Mouse (Mus musculus): ENCODE data around the gene Ndel1. TPM values are rescaled to one million over a fixed set of nuclear protein-coding genes. Genes with fewer than 3 reads are reported as not detected.
"Not testable (repeated sequence)": the region's sequence is repeated elsewhere in the genome, so short reads cannot be mapped to it uniquely, and the experiment has no call there.

Ndel1 gene
- polyA plus RNA-seq, 1 experiment from 2014 or later: 132 TPM

DNA sequence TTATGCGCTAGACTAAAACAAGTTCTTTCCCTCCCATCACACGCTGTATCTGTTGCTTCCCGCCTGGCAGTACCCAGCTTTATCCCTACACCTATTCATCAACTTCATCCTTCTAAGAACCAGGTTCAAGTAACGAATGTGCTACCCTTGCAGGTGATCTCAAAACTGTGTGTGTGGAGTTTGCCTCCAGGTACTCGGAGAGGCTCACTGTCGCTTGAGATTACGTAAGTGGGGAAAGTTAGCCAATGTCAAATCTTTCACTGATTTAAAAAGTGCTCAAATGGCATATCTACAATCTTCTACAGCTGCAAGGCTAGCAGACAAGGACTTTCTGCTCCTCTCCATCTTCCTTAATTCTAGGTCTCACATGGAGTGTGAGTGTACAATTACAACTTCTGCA lies 20.8 kb downstream of the Ndel1 start:
- H3K4me3 ChIP-seq (ENCODE audit: inconsistent target): no peak overlapping the region
- WGBS (ENCODE audit: missing documents): 82% methylated on average over 7 of the region's 7 CpGs
- no peak overlapping the region for H3K27ac ChIP-seq

DNA sequence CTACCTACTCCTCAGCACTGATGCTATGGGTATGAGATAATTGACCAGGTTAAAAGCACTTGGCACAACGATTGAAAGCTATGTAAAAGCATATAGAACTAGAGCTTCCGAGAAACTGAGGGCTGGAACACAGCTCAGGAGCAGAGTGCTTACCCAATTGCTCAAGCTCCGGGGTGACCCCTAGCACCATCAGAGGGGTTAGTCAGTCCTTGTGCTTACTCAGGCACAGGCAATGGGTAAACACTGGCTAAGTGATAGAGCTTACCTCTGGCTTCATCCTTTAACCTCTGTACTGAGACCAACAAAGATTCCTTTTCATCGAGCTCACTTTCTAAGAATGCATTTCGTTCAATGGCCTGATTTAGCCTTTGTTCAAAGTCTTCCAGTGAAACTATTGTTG lies 32.1 kb downstream of the Ndel1 start:
- Histone ChIP-seq H3K36me3 (ENCODE audit: inconsistent target) (peaks cover 71% of the 10 kb centered on the region), H3K4me3 (ENCODE audit: inconsistent target) (no peak overlapping the region), H3K27ac (no peak overlapping the region), H3K79me2 (ENCODE audit: inconsistent target) (peaks cover 60% of the 10 kb centered on the region; the same call in 1 of the 2 replicates)
- 98% methylated on average over 5 of the region's 5 CpGs for WGBS (ENCODE audit: missing documents)

More for the DNA sequence above, 20.8 kb downstream of the Ndel1 start:
- Histone ChIP-seq H3K79me2 (ENCODE audit: inconsistent target) (peaks cover 67% of the 10 kb centered on the region), H3K36me3 (ENCODE audit: inconsistent target) (no peaks in the 10 kb centered on the region)

DNA sequence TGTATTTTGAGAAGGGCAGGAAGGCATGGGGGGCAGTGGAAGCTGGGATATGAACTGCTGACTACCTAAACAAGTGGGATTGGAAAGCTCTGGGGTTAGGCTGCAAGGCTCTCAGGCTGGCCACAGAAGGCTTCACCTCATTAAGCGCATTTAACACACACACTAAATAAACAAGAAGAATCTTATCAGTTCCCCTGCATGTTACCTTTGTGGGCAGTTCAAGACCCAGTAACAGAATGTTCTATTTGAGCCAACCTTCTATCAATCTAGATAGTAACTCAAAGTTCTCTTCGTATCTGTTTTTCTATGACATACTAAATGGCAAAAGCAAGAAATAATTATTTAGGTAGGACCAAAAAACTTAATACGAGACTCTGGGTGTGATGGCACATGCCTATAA lies 36.6 kb downstream of the Ndel1 start:
- peaks cover 81% of the 10 kb centered on the region for H3K36me3 ChIP-seq (ENCODE audit: inconsistent target)
- 100% methylated on average over 3 of the region's 3 CpGs for WGBS (ENCODE audit: missing documents)
- no peak overlapping the region for H3K27ac ChIP-seq
- H3K79me2 ChIP-seq (ENCODE audit: inconsistent target): peaks cover 46% of the 10 kb centered on the region; the same call in 1 of the 2 replicates
- H3K4me3 ChIP-seq (ENCODE audit: inconsistent target): no peak overlapping the region

DNA sequence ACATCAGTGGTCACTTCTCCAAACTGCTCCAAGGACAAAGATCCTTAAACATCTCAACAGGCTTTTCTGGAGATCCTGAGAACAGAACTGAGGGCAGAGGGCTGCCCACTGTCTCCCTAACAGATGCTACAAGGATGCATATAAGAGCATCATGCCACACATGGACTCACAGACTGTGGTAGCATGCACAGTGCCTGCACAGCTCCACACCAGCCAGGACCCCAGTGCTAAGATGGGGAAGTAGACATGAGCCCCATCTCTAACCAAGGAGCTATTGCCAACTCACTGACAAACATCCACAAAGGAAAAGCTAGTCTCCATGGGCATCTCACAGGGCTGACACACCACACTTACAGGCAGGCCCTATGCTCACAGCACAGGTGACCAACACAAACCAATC lies 38.1 kb downstream of the Ndel1 start:
- Histone ChIP-seq H3K79me2 (ENCODE audit: inconsistent target) (peaks cover 40% of the 10 kb centered on the region; the same call in 1 of the 2 replicates), H3K27ac (no peak overlapping the region), H3K36me3 (ENCODE audit: inconsistent target) (peaks cover 80% of the 10 kb centered on the region), H3K4me3 (ENCODE audit: inconsistent target) (no peak overlapping the region)

DNA sequence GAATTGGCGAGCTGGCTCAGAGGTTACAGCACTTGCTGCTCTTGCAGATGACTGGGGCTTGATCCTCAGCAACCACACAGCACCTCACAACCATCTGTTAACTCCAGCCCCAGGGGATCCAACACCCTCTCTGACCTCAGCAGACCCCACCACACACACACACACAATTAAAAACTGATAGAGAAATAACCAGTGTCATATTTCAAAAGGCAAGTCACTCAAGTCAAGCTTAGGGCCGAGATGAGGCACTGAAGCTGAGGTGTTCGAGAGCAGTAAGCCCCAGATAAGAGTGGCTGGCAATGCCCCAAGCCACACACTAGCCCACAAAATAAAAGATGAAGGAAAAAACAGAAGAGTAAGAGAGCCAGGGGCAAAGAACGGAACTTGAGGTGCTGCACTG lies 38.9 kb downstream of the Ndel1 start:
- 45% methylated on average over 4 of the region's 4 CpGs for WGBS (ENCODE audit: missing documents)
- H3K36me3 ChIP-seq (ENCODE audit: inconsistent target): peaks cover 82% of the 10 kb centered on the region

DNA sequence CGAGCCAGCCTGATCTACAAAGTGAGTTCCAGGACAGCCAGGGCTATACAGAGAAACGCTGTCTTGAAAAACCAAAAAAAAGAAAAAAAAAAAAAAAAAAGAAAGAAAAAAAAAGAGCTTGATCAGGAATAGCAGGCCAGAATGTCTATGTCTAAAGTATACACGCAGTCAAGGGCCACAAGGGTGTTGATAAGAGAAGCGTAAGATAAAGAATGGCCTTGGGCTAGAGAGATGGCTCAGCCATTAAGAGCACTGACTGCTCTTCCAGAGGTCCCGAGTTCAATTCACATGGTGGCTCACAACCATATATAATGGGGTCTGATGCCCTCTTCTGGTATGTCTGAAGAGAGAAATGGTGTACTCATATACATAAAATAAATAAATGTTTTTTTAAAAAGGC lies 40.1 kb downstream of the Ndel1 start:
- peaks cover 44% of the 10 kb centered on the region; the same call in 1 of the 2 replicates for H3K79me2 ChIP-seq (ENCODE audit: inconsistent target)
- 95% methylated on average over 4 of the region's 5 CpGs for WGBS (ENCODE audit: missing documents)
- H3K36me3 ChIP-seq (ENCODE audit: inconsistent target): peaks cover 81% of the 10 kb centered on the region

More for the DNA sequence above, 38.9 kb downstream of the Ndel1 start:
- Histone ChIP-seq H3K4me3 (ENCODE audit: inconsistent target) (no peak overlapping the region), H3K27ac (no peak overlapping the region), H3K79me2 (ENCODE audit: inconsistent target) (peaks cover 43% of the 10 kb centered on the region; the same call in 1 of the 2 replicates)

DNA sequence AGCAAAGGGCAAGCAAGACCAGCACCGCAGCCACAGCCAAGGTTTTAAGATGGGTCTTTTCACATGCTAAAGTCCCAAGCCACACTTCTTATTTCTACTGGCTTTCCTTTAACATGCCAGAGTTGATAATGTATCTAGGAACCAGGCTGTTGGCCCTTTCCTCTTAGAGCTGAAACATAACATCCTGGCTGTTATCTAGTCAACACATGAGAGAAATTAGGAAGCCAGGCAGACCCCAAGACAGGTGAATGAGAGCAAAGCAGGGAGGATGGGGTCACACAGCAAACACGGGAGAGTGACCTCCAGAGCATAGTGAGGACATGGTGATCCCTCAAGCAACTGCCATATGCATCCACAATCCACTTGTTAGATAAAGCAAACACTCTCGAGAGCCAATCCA lies 44.9 kb downstream of the Ndel1 start:
- WGBS (ENCODE audit: missing documents): 90% methylated on average over 3 of the region's 3 CpGs
- Histone ChIP-seq H3K27ac (no peak overlapping the region), H3K79me2 (ENCODE audit: inconsistent target) (peaks cover 62% of the 10 kb centered on the region), H3K4me3 (ENCODE audit: inconsistent target) (no peak overlapping the region), H3K36me3 (ENCODE audit: inconsistent target) (peaks cover 72% of the 10 kb centered on the region)

More for the DNA sequence above, 40.1 kb downstream of the Ndel1 start:
- H3K27ac ChIP-seq; H3K4me3 ChIP-seq (ENCODE audit: inconsistent target): not testable (repeated sequence)

DNA sequence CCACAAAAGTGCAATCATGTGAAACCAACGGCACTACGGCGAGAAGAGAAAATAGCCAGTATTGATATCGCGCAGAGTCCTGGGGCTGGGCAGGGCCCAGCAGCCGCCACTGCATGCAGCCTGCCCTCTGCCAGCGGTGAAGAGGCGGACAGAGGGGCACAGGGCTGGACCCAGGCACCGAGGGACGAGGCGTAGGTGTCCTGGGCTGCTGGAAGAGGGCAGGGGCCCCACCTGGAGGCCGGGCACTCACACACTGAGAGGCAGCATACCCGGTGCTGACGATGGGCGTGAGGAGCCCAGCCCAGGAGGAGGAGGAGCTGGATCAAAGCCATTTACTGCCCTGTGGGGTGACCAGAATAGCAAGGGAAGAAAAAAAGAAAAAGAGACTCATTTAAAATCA lies 49.3 kb downstream of the Ndel1 start:
- Histone ChIP-seq H3K79me2 (ENCODE audit: inconsistent target) (peaks cover 39% of the 10 kb centered on the region), H3K4me3 (ENCODE audit: inconsistent target) (no peak overlapping the region), H3K27ac (no peak overlapping the region), H3K36me3 (ENCODE audit: inconsistent target) (peaks cover 66% of the 10 kb centered on the region)
- WGBS (ENCODE audit: missing documents): 98% methylated on average over 12 of the region's 15 CpGs

DNA sequence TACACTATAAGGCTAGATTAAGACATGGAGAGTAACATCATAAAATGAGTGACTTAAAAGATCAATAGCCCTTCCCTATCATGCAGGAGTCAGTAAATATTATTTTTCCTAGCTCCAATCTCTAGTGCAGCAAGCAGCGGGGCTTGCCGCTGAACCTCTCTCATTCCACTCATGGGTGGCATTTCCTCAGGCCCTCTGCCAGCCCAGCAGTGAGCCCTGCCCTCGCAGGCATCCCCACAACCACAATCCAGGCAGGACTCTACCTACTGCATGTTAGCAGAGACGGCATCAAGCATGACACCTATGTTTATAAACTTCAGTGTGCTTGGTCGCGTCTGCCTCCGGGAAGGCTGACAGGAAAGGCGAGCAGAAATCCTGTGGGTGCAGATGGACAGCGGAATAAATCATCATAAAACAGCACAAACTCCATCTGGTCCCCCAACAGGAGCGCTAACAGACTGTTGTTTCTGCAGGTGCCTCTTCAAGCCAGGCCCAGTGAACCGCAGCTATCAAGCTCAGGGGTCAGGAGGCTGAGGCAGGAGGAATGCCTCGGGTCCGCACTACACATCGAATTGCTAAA lies 52.3 kb downstream of the Ndel1 start:
- Histone ChIP-seq H3K36me3 (ENCODE audit: inconsistent target) (peaks cover 53% of the 10 kb centered on the region), H3K79me2 (ENCODE audit: inconsistent target) (peaks cover 9% of the 10 kb centered on the region), H3K4me3 (ENCODE audit: inconsistent target) (no peak overlapping the region), H3K27ac (no peak overlapping the region)
- WGBS (ENCODE audit: missing documents): 93% methylated on average over 14 of the region's 14 CpGs

DNA sequence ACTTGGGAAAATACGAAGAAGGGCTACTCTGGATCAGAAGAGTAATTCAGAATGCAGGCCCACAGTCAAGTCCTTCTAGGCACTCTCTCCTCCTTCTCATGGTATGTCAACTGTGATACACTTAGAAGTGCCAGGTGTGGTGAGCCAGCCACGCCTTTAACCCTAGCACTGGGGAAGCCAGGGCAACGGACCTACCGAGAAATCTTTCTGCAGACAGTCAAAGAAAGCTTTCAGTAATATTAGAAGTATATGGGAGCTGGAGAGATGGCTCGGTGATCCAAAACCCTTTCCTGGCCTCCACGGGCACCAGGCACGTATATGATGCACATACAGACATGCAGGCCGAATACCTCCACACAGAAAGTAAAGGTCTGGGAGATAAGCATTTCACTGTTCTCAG lies 53.2 kb downstream of the Ndel1 start:
- H3K27ac ChIP-seq: no peak overlapping the region
- H3K79me2 ChIP-seq (ENCODE audit: inconsistent target): peaks cover under 1% of the 10 kb centered on the region; the same call in 1 of the 2 replicates
- peaks cover 47% of the 10 kb centered on the region for H3K36me3 ChIP-seq (ENCODE audit: inconsistent target)
- H3K4me3 ChIP-seq (ENCODE audit: inconsistent target): no peak overlapping the region
- 93% methylated on average over 8 of the region's 8 CpGs for WGBS (ENCODE audit: missing documents)

DNA sequence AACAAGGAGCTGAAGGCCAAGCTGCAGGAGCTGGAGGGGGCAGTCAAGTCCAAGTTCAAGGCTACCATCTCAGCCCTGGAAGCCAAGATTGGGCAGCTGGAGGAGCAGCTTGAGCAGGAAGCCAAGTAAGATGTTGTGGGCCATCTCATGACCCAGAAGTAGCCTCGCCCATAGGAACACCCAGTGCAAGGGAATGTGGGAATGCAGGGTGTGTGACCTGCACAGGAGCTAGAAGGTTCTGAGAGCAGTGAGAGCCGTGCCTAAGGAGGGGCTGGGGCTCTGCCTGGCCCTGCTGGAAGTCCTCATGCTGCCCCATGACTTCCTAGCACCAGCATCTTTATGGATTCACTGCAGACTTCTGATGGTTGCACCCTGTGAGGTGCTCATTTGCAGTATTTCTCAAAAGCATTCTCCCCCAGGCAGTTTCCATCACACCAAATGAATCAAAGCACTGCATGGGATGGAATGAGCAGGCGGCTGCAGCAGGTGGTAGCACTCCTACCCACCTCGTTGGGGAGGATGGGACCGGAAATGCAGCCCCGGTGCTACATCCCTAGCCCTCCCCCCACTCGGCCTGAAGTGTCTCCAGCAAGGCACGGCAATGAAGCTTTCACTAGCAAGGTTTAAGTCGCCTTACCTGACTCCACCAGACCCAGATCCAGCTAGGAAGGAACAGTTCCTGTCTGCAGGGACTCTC lies 59.6 kb downstream of the Ndel1 start:
- H3K4me3 ChIP-seq (ENCODE audit: inconsistent target): no peak overlapping the region
- WGBS (ENCODE audit: missing documents): 91% methylated on average over 9 of the region's 9 CpGs
- H3K27ac ChIP-seq: no peak overlapping the region
- no peaks in the 10 kb centered on the region for H3K79me2 ChIP-seq (ENCODE audit: inconsistent target)
- peaks cover 5% of the 10 kb centered on the region; the same call in 1 of the 2 replicates for H3K36me3 ChIP-seq (ENCODE audit: inconsistent target)

DNA sequence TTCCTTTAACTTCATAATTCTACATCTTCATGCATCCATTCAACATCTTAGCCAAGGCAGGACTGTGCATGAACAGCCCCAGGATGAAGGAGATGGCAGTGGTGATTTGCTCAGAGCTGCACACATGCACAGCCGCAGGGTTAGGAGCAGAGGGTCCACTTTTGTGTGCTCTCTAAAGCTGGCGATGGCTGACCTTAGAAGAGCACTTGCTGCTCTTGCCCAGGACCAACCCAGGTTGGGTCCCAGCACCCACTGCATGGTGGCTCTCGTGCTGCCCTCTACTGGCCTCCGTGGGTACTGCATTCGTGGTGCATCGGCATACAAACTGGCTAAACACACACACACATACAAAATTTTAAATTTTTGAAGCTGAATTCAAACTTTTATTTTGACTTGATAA lies 63.9 kb downstream of the Ndel1 start:
- 43% methylated on average over 6 of the region's 6 CpGs for WGBS (ENCODE audit: missing documents)
- H3K27ac ChIP-seq: no peak overlapping the region
- no peak overlapping the region for H3K4me3 ChIP-seq (ENCODE audit: inconsistent target)
- H3K79me2 ChIP-seq (ENCODE audit: inconsistent target): no peaks in the 10 kb centered on the region
- no peaks in the 10 kb centered on the region; the same call in 1 of the 2 replicates for H3K36me3 ChIP-seq (ENCODE audit: inconsistent target)

DNA sequence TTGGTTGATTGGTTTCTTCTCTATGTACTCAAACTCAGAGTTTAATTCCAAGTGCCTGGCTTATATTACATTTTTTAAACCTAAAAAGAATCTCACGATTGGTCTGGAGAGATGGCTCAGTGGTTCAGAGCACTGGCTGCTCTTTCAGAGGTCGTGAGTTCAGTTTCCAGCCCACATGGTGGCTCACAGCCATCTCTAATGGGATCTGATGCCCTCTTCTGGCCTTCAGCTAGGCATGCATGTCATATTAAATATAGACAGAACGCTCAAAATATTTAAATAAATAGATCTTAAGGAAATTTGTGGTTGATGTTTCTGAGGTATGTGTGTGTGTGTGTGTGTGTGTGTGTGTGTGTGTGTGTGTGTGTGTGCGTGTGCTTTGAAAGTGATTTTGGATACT lies 66.5 kb downstream of the Ndel1 start:
- H3K27ac ChIP-seq: no peak overlapping the region
- no peaks in the 10 kb centered on the region for H3K79me2 ChIP-seq (ENCODE audit: inconsistent target)
- WGBS (ENCODE audit: missing documents): 38% methylated on average over 3 of the region's 4 CpGs
- no peaks in the 10 kb centered on the region for H3K36me3 ChIP-seq (ENCODE audit: inconsistent target)
- H3K4me3 ChIP-seq (ENCODE audit: inconsistent target): no peak overlapping the region

DNA sequence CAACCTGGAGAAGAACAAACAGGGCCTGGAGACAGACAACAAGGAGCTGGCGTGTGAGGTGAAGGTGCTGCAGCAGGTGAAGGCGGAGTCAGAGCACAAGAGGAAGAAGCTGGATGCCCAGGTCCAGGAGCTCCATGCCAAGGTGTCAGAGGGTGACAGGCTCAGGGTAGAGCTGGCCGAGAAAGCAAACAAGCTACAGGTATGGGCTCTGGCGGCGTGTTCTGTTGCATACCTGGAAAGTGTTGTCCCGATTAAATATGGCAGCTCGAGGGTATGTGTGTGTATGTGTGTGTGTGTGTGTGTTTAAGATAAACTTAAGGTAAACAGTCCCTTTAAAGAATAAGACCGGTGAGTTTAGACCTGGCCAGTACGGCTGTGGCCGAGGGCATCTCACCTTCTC lies 73.4 kb downstream of the Ndel1 start:
- Histone ChIP-seq H3K36me3 (ENCODE audit: inconsistent target) (no peaks in the 10 kb centered on the region), H3K4me3 (ENCODE audit: inconsistent target) (no peak overlapping the region), H3K79me2 (ENCODE audit: inconsistent target) (no peaks in the 10 kb centered on the region), H3K27ac (no peak overlapping the region)
- 87% methylated on average over 10 of the region's 10 CpGs for WGBS (ENCODE audit: missing documents)

DNA sequence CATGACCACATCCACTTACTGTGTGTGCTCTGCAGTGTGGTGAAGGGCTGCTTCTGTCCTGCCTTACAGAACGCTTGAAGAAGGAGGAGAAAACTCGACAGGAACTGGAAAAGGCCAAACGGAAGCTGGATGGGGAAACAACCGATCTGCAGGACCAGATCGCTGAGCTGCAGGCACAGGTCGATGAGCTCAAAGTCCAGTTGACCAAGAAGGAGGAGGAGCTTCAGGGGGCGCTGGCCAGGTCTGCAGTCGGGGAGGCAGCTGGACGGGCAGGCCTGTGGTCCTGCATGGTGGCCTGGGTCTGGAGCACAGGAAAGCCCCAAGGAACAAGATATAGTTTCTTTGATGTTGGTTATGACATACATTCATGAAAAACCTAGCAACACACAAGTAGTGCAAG lies 79.9 kb downstream of the Ndel1 start:
- Histone ChIP-seq H3K4me3 (ENCODE audit: inconsistent target) (no peak overlapping the region), H3K36me3 (ENCODE audit: inconsistent target) (no peaks in the 10 kb centered on the region), H3K27ac (no peak overlapping the region), H3K79me2 (ENCODE audit: inconsistent target) (no peaks in the 10 kb centered on the region)
- WGBS (ENCODE audit: missing documents): 91% methylated on average over 9 of the region's 9 CpGs
